Mouse (Mus musculus): ENCODE results near the gene Milr1. TPM values are rescaled to one million over a fixed set of nuclear protein-coding genes. Genes with fewer than 3 reads are reported as not detected.

Gene Milr1
- polyA plus RNA-seq, 1 experiment from 2014 or later: 0.66 TPM

- 78% methylated on average over 14 of the region's 14 CpGs for WGBS
- Histone ChIP-seq H3K27ac (no peak overlapping the region; the same call in 1 of the 2 replicates), H3K9ac (replicated peaks) (no peak overlapping the region), H3K27me3 (no peaks in the 10 kb centered on the region), H3K9me3 (no peaks in the 10 kb centered on the region), H3K4me2 (no peak overlapping the region), H3K36me3 (peaks cover 98% of the 10 kb centered on the region), H3K4me3 (replicated peaks) (no peak overlapping the region), H3K4me1 (replicated peaks) (peaks cover 12% of the 10 kb centered on the region)
- no peak for ATAC-seq (ENCODE audit: insufficient number of reproducible peaks, insufficient read depth, low FRiP score, low TSS enrichment, low read depth)
These were observed 63.7 kb downstream of the Milr1 start for GRCm38 (mm10) chr11:106814601-106815320.

GRCm38 (mm10) chr11:106815331-106815730 is 64.3 kb downstream of the Milr1 start:
- H3K27me3 ChIP-seq: no peaks in the 10 kb centered on the region
- ATAC-seq (ENCODE audit: insufficient number of reproducible peaks, insufficient read depth, low FRiP score, low TSS enrichment, low read depth): no peak
- H3K4me2 ChIP-seq: no peak overlapping the region
- H3K4me3 ChIP-seq (replicated peaks): no peak overlapping the region
- 97% methylated on average over 2 of the region's 2 CpGs for WGBS
- peaks cover 12% of the 10 kb centered on the region for H3K4me1 ChIP-seq (replicated peaks)
- H3K36me3 ChIP-seq: peaks cover 97% of the 10 kb centered on the region
- H3K9me3 ChIP-seq: no peaks in the 10 kb centered on the region
- H3K9ac ChIP-seq (replicated peaks): no peak overlapping the region
- no peak overlapping the region; the same call in 1 of the 2 replicates for H3K27ac ChIP-seq

- Histone ChIP-seq H3K9ac (replicated peaks) (no peak overlapping the region), H3K27ac (no peak overlapping the region), H3K4me2 (no peak overlapping the region), H3K36me3 (peaks cover 96% of the 10 kb centered on the region), H3K4me1 (replicated peaks) (peaks cover 12% of the 10 kb centered on the region), H3K27me3 (no peaks in the 10 kb centered on the region), H3K9me3 (no peaks in the 10 kb centered on the region), H3K4me3 (replicated peaks) (no peak overlapping the region)
- ATAC-seq (ENCODE audit: insufficient number of reproducible peaks, insufficient read depth, low FRiP score, low TSS enrichment, low read depth): no peak
- WGBS: 86% methylated on average over 2 of the region's 2 CpGs
These were observed 64.7 kb downstream of the Milr1 start for GRCm38 (mm10) chr11:106815761-106816160.

GRCm38 (mm10) chr11:106816316-106816715 is 65.3 kb downstream of the Milr1 start:
- Histone ChIP-seq H3K9ac (replicated peaks) (no peak overlapping the region), H3K4me3 (replicated peaks) (no peak overlapping the region), H3K4me2 (no peak overlapping the region), H3K27ac (no peak overlapping the region), H3K36me3 (peaks cover 96% of the 10 kb centered on the region), H3K4me1 (replicated peaks) (peaks cover 12% of the 10 kb centered on the region), H3K27me3 (no peaks in the 10 kb centered on the region), H3K9me3 (no peaks in the 10 kb centered on the region)
- 86% methylated on average over 7 of the region's 7 CpGs for WGBS
- no peak for ATAC-seq (ENCODE audit: insufficient number of reproducible peaks, insufficient read depth, low FRiP score, low TSS enrichment, low read depth)

GRCm38 (mm10) chr11:106817156-106817555 is 66.1 kb downstream of the Milr1 start:
- H3K4me1 ChIP-seq (replicated peaks): peaks cover 12% of the 10 kb centered on the region
- H3K9ac ChIP-seq (replicated peaks): no peak overlapping the region
- WGBS: 89% methylated on average over 3 of the region's 3 CpGs
- H3K36me3 ChIP-seq: peaks cover 92% of the 10 kb centered on the region
- no peak overlapping the region for H3K4me2 ChIP-seq
- H3K4me3 ChIP-seq (replicated peaks): no peak overlapping the region
- no peaks in the 10 kb centered on the region for H3K27me3 ChIP-seq
- no peak overlapping the region; the same call in 1 of the 2 replicates for H3K27ac ChIP-seq
- no peak for ATAC-seq (ENCODE audit: insufficient number of reproducible peaks, insufficient read depth, low FRiP score, low TSS enrichment, low read depth)
- no peaks in the 10 kb centered on the region for H3K9me3 ChIP-seq

GRCm38 (mm10) chr11:106817808-106818207 is 66.8 kb downstream of the Milr1 start:
- Histone ChIP-seq H3K4me2 (no peak overlapping the region), H3K27me3 (no peaks in the 10 kb centered on the region), H3K36me3 (peaks cover 92% of the 10 kb centered on the region), H3K27ac (no peak overlapping the region), H3K4me1 (replicated peaks) (peaks cover 12% of the 10 kb centered on the region), H3K4me3 (replicated peaks) (no peak overlapping the region), H3K9me3 (no peaks in the 10 kb centered on the region), H3K9ac (replicated peaks) (no peak overlapping the region)
- ATAC-seq (ENCODE audit: insufficient number of reproducible peaks, insufficient read depth, low FRiP score, low TSS enrichment, low read depth): no peak
- 94% methylated on average over 6 of the region's 6 CpGs for WGBS

GRCm38 (mm10) chr11:106818341-106818740 is 67.3 kb downstream of the Milr1 start:
- Histone ChIP-seq H3K27ac (no peak overlapping the region), H3K27me3 (no peaks in the 10 kb centered on the region), H3K9me3 (no peaks in the 10 kb centered on the region), H3K4me3 (replicated peaks) (no peak overlapping the region), H3K36me3 (peaks cover 92% of the 10 kb centered on the region), H3K9ac (replicated peaks) (no peak overlapping the region), H3K4me2 (no peak overlapping the region), H3K4me1 (replicated peaks) (peaks cover 12% of the 10 kb centered on the region)
- no peak for ATAC-seq (ENCODE audit: insufficient number of reproducible peaks, insufficient read depth, low FRiP score, low TSS enrichment, low read depth)
- WGBS: 70% methylated on average over 9 of the region's 9 CpGs

Small RNA genes lying within 50 kb of the gene (microRNA-seq; reads per million reads assigned to microRNA genes)
- gene Gm25994 (not detected), gene Mir3064 (9.8 reads per million, percentile 24 among the genes with 10 or more reads in this experiment)

Other genes with a start within 250 kb of the Milr1 start
- 7.8 and 8.1 TPM in 2 replicates for gene Tex2, start 137.8 kb upstream of the Milr1 start, polyA plus RNA-seq (2016; fragmentation: Nextera tagmentation; extraction: Ambion mirVana)
- gene Pecam1, start 598 bp upstream of the Milr1 start, polyA plus RNA-seq (2016; fragmentation: Nextera tagmentation; extraction: Ambion mirVana): 23.6 and 27.0 TPM in 2 replicates
- gene Polg2, start 28.3 kb downstream of the Milr1 start, polyA plus RNA-seq (2016; fragmentation: Nextera tagmentation; extraction: Ambion mirVana): 14.8 and 15.0 TPM in 2 replicates
- gene Ddx5, start 38.0 kb downstream of the Milr1 start, polyA plus RNA-seq (2016; fragmentation: Nextera tagmentation; extraction: Ambion mirVana): 420 and 426 TPM in 2 replicates
- 27.3 and 30.4 TPM in 2 replicates for gene Cep95, start 38.0 kb downstream of the Milr1 start, polyA plus RNA-seq (2016; fragmentation: Nextera tagmentation; extraction: Ambion mirVana)
- gene Smurf2, start 169.5 kb downstream of the Milr1 start, polyA plus RNA-seq (2016; fragmentation: Nextera tagmentation; extraction: Ambion mirVana): 16.1 and 16.9 TPM in 2 replicates
- 501 and 513 TPM in 2 replicates for gene Kpna2, start 248.3 kb downstream of the Milr1 start, polyA plus RNA-seq (2016; fragmentation: Nextera tagmentation; extraction: Ambion mirVana)

All from limb, embryonic 12.5 days (tissue).